Mouse (Mus musculus): ENCODE measurements at regions not wholly inside any gene's neighbourhood (a gene's known extent, or its start where the extent isn't known, plus 50 kb on each side); places are given as distances from the start of the nearest gene placed in this dataset.
A peak's percentile ranks its signal among the peaks of the same experiment; 100 is the strongest.

DNA sequence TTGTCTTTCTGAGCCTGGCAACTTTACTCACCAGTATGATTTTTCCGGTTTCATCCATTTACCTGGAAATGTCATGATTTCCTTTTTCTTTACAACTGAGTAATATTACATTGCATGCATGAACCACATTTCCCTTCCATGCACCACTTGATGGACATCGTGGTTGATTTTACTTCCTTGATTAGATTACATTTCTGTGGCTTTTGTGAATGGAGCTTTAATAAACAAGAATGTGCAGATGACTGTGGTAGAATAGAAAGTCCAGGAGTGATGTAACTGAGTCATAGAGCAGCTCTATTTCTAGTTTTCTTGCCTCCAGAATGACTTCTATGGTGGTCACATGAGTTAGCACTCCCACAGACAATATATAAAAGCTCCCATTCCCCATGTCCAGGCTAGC, 75.2 kb downstream of the Chst2 start:
- no peak for DNase-seq (ENCODE audit: low read depth, low spot score)

DNA sequence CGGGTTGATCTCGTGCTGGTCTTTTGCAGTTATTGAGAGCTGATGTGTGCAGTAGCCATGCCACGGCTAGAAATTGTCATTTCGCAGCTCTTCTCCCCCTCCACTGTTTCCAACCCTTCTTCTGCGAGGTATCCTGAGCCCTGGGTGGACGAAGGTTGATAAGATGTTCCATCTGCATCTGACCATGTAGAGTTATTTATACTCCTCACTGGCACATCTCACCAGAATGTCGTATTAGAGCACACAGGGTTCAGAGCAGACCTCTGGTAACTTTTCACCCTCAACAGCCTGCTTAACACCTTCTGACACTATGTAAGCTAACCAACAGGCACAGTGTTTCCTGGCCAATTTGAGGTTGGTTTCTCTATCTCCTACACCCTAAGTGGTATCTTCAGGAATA, 76.4 kb downstream of the Chst2 start:
- no peak for DNase-seq (ENCODE audit: low read depth, low spot score)

- no peak for DNase-seq (ENCODE audit: low read depth, low spot score)
These were observed 77.5 kb downstream of the Chst2 start for GRCm38 (mm10) chr9:95329053-95329430.

- DNase-seq (ENCODE audit: low read depth, low spot score): no peak
These were observed 78.1 kb downstream of the Chst2 start for GRCm38 (mm10) chr9:95328261-95329052.

DNA sequence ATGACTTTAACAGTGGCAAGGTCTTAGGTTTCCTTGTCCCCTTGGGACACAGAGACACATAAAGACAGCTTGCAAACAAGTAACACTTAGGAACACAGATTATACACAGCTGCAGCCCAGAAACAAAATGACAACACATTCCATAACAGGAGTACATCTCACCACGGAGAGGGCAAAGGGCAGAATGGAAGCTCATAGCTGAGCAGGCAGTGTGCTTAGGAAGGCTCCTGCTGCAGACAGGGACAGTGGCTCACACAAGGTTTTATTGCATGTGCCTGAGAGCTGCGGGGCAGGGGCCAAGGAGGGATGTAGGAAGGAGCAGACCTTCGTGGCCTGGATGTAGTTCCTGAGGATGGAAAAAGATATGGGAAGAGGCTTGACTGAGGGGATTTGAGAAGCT, 78.8 kb downstream of the Chst2 start:
- DNase-seq (ENCODE audit: low read depth, low spot score): no peak

DNA sequence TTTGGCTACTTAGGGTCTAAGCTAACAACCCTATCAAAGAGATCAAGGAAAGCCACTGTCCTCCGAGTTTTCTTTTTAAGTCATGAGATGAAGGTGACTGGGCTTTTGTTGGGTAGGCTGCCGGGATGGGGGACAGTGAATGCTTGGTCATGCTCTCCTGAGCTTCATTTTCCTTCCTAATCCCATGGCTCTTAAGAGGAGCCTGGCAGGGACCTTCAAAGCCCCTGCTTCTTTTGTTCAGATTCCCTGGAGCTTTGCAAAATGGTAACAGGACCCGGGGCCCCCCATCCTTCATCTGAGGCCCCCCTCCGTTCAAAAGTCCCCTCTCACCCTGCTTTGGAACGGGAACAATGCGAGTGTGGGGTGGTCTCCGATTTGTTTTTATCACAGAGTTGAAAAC, 82.9 kb downstream of the Chst2 start:
- DNase-seq (ENCODE audit: low read depth, low spot score): no peak

- DNase-seq (ENCODE audit: low read depth, low spot score): peak; percentile 66
These were observed 83.6 kb downstream of the Chst2 start for GRCm38 (mm10) chr9:95322893-95323292.

DNA sequence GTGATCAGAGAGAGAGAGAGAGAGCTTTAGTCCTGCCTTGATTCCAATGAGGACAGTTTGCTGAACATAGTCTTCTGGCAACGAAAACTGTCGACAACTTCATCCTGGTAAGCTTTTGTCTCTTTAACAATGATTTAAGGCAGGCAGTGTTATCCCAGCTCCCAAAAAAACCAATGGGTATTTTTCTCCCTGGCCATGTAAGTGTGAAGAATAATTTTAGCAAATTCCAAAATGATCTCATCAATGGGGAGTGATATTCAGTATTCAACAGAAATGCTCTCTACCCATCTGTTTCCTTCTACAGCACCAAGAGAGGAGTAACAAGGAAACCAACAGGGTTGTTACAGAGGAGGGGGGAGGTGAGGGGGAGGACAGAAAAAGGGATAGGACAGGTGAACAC, 84.5 kb downstream of the Chst2 start:
- DNase-seq (ENCODE audit: low read depth, low spot score): peak; percentile 76

DNA sequence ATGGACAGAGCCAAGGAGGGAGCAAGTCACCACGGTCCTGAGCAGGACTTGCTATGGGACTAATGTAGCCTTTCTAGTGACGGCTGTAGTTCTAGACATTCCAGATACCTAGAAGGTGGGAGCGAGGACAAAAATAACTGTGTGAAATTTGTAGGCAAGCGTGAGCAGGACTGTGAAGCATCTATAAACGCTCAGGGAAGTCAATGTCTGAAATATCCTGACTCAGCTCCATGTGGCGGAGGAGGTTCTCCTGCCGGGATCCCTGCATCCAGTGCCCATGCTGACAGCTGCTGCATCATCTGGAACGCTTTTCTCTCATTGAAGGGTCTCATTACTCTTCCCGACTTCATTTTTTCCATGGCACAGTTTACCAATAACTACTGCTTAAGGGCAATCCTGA, 87.6 kb downstream of the Chst2 start:
- DNase-seq (ENCODE audit: low read depth, low spot score): peak; percentile 49

- DNase-seq (ENCODE audit: low read depth, low spot score): no peak
These were observed 89.8 kb downstream of the Chst2 start for GRCm38 (mm10) chr9:95316726-95317125.

DNA sequence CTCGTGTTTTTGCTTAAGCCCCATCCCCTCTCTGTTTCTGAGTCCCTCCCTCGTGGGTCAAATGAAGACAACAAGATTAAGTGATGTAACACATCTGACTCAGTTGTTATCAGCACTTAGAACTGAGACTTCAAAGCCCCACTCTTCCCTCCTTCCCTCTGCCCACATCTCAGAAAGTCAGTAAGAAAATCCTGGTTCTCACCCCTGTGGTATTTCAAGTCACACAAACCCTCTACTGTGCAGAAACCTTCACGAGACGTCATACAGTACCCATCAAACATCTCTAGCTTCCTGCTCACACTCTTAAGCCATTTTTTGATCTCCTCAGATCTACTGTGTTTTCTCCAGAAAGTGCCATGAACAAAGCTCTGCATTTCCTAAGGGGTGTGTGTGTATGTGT, 91.4 kb downstream of the Chst2 start:
- no peak for DNase-seq (ENCODE audit: low read depth, low spot score)

DNA sequence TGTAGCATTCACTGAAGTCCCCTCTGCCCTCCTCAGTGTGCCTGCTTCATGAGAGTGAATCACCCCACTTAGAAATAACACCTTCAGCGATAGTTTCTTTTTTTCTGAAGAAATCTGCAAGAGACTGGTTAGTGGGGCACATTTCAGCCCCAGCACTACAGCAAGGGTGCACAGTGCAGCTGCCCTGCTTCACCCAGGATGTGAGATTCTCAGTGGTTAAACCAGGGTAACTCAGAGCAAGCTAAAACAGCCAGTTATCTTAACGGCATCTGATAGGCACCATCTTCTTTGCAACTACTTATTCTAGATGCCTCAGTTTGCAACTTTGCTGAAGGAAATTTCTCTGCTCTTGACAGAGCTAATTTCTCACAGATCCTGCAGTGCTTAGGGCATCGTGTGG, 94.9 kb downstream of the Chst2 start:
- DNase-seq (ENCODE audit: low read depth, low spot score): no peak

DNA sequence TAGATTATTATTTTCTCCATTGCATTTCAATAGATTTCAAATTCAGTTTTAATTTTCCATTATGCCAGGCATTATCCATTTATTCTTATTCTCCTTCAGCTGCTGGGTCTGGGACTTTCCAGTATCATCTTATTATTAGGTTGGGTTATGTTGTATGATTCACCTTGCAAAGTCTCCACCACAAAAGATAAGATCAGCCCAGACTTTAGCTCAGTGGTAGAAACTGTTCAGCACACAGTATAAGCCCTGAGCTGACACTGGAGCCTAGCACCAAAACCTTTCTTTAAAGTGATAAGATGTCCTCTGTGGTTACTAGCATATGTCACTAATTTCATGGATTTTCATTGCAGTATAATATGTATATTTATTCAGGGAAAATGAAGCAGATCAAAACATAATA, 117.5 kb downstream of the Chst2 start:
- no peak for DNase-seq (ENCODE audit: low read depth, low spot score)

DNA sequence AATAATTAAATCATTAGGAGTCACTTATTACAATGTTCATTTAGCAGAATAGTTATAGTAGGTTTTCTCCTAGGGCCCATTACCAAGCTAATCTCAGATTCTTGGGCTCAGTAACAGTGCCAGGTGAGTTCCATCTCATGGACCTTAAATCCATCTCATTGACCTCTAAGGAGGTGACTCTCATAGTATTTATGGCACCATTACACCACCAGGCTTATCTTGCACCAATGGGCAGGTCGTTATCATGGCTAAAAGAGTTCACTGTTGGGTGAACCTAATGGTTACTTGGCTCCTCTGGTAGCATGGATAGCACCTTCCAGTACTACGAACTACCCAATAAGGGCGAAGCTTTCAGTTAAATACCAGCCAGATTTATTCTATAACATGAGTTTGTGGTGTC, 123.5 kb downstream of the Chst2 start:
- DNase-seq (ENCODE audit: low read depth, low spot score): no peak

DNA sequence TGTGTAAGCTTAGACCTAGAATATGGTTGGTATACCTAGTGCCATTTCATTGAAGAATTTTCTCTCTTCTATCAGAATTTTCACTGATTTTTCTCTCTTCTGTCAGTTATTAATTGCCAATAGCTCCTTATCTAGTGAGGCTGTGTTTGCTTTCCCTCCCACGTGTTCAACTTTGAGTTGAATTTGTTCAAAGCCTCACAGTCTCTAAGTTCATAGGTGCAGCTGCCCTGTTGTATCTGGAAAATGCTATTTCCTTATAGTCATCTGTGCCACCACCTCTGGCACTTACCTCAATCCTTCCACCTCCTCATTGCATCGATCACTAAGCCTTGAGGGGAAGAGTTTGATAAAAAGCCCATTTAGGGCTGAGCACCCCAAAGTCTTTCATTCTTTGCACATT, 124.0 kb downstream of the Chst2 start:
- no peak for DNase-seq (ENCODE audit: low read depth, low spot score)

All from telencephalon, adult 2 months (tissue).